Mouse (Mus musculus) MEL (cell line): ENCODE results near the gene Lsr. TPM values are rescaled to one million over a fixed set of nuclear protein-coding genes. Genes with fewer than 3 reads are reported as not detected.
"Not testable (repeated sequence)": the region's sequence is repeated elsewhere in the genome, so short reads cannot be mapped to it uniquely, and the experiment has no call there.

Source experiments
- DNase-seq: peaks from one replicate; pipeline ENCODE4 v3.0.0; 2011; ENCODE audit warnings: low read depth, low spot score
- H3K27ac ChIP-seq: 2 replicates; pipeline ENCODE4 v1.5.1; 2012; ENCODE audit warnings: low read depth, mild to moderate bottlenecking, control low read depth, low read length, moderate library complexity; ENCODE audit not compliant: control insufficient read depth
- H3K27me3 ChIP-seq, 2 experiments: fragments of 150-350 bp in 1 of 2; sonication (generic) in 1 of 2; 2 replicates each; pipeline ENCODE4 v1.6.1; 2012; ENCODE audit warnings: low read length in 2 of 2, mild to moderate bottlenecking in 2 of 2, improper control_type of control experiment in 1 of 2, moderate library complexity in 1 of 2; ENCODE audit not compliant: insufficient read depth in 2 of 2, control insufficient read depth in 1 of 2
- H3K36me3 ChIP-seq, 2 experiments: 2 replicates each; pipeline ENCODE4 v1.6.1; 2012 to 2014; ENCODE audit warnings: low read length in 2 of 2, improper control_type of control experiment in 1 of 2, inconsistent platforms in 1 of 2, mild to moderate bottlenecking in 1 of 2; ENCODE audit not compliant: insufficient read depth in 2 of 2, control insufficient read depth in 1 of 2
- H3K4me1 ChIP-seq, 2 experiments: fragments of 150-350 bp in 1 of 2; sonication (generic) in 1 of 2; 2 replicates each; pipeline ENCODE4 v1.6.1; 2012; ENCODE audit warnings: low read length in 2 of 2, improper control_type of control experiment in 1 of 2, mild to moderate bottlenecking in 1 of 2; ENCODE audit not compliant: insufficient read depth in 2 of 2, control insufficient read depth in 1 of 2
- H3K4me3 ChIP-seq, 2 experiments: fragments of 150-350 bp in 1 of 2; sonication (generic) in 1 of 2; 2 replicates each; pipeline ENCODE4 v1.5.1; 2012; ENCODE audit warnings: low read depth in 2 of 2, low read length in 2 of 2, mild to moderate bottlenecking in 2 of 2, moderate library complexity in 2 of 2, control low read depth in 1 of 2, improper control_type of control experiment in 1 of 2; ENCODE audit not compliant: control insufficient read depth in 1 of 2, insufficient read depth in 1 of 2
- H3K79me2 ChIP-seq: 2 replicates; pipeline ENCODE4 v1.6.1; 2012; ENCODE audit warnings: mild to moderate bottlenecking, low read length, moderate library complexity; ENCODE audit not compliant: control insufficient read depth, poor library complexity, insufficient read depth
- H3K9ac ChIP-seq: 2 replicates; pipeline ENCODE4 v1.6.1; 2012; ENCODE audit warnings: low read depth, mild to moderate bottlenecking, control low read depth, low read length, moderate library complexity; ENCODE audit not compliant: control insufficient read depth, poor library complexity, severe bottlenecking
- H3K9me3 ChIP-seq: fragments of 150-350 bp; sonication (generic); replicated peaks from 2 replicates; pipeline ENCODE4 v1.6.1; 2012; ENCODE audit warnings: mild to moderate bottlenecking, low read length, improper control_type of control experiment, moderate library complexity; ENCODE audit not compliant: insufficient read depth
- BHLHE40 ChIP-seq: IDR thresholded peaks from 2 replicates; pipeline ENCODE4 v1.6.1; 2012; ENCODE audit warnings: low read depth, mild to moderate bottlenecking, inconsistent platforms, low read length, improper control_type of control experiment, borderline replicate concordance
- CHD1 ChIP-seq: IDR thresholded peaks from 2 replicates; pipeline ENCODE4 v1.6.1; 2012; ENCODE audit warnings: low read depth, mild to moderate bottlenecking, inconsistent platforms, low read length, improper control_type of control experiment
- CHD2 ChIP-seq: IDR thresholded peaks from 2 replicates; pipeline ENCODE4 v1.6.1; 2011; ENCODE audit warnings: low read length, improper control_type of control experiment
- CTCF ChIP-seq, 3 experiments: IDR thresholded peaks in 2 of 3; conservative IDR thresholded peaks in 1 of 3; 2 replicates each; pipeline ENCODE4 v1.5.1; 2011 to 2012; ENCODE audit warnings: low read length in 3 of 3, low read depth in 2 of 3, mild to moderate bottlenecking in 2 of 3, improper control_type of control experiment in 1 of 3, inconsistent platforms in 1 of 3, mixed read lengths in 1 of 3, moderate library complexity in 1 of 3; ENCODE audit not compliant: control insufficient read depth in 1 of 3, insufficient read depth in 1 of 3, poor library complexity in 1 of 3, severe bottlenecking in 1 of 3
- EP300 ChIP-seq, 2 experiments: IDR thresholded peaks; 2 replicates each; pipeline ENCODE4 v1.6.1; 2011; ENCODE audit warnings: improper control_type of control experiment in 2 of 2, low read length in 2 of 2, low read depth in 1 of 2, mild to moderate bottlenecking in 1 of 2
- GABPA ChIP-seq: IDR thresholded peaks from 2 replicates; pipeline ENCODE4 v1.6.1; 2012; ENCODE audit warnings: low read depth, mild to moderate bottlenecking, inconsistent platforms, low read length, improper control_type of control experiment, moderate library complexity
- HCFC1 ChIP-seq: IDR thresholded peaks from 2 replicates; pipeline ENCODE4 v1.6.1; 2012; ENCODE audit warnings: low read depth, mild to moderate bottlenecking, inconsistent platforms, low read length, improper control_type of control experiment, moderate library complexity
- MAFK ChIP-seq: IDR thresholded peaks from 2 replicates; pipeline ENCODE4 v1.6.1; 2011; ENCODE audit warnings: low read depth, mild to moderate bottlenecking, low read length, improper control_type of control experiment, borderline replicate concordance
- MYB ChIP-seq: IDR thresholded peaks from 2 replicates; pipeline ENCODE4 v1.6.1; 2011; ENCODE audit warnings: mild to moderate bottlenecking, low read depth, low read length, improper control_type of control experiment
- NELFE ChIP-seq: IDR thresholded peaks from 2 replicates; pipeline ENCODE4 v1.6.1; 2011; ENCODE audit warnings: low read depth, low read length, improper control_type of control experiment
- NRF1 ChIP-seq: IDR thresholded peaks from 2 replicates; pipeline ENCODE4 v1.6.1; 2014; ENCODE audit warnings: low read depth, mild to moderate bottlenecking, inconsistent platforms, low read length, improper control_type of control experiment, moderate library complexity; ENCODE audit not compliant: poor library complexity, insufficient read depth, severe bottlenecking
- POLR2A ChIP-seq, 2 experiments: IDR thresholded peaks; 2 replicates each; pipeline ENCODE4 v1.6.1; 2011 to 2012; ENCODE audit warnings: low read length in 2 of 2, mild to moderate bottlenecking in 2 of 2, control low read depth in 1 of 2, improper control_type of control experiment in 1 of 2, low read depth in 1 of 2, moderate library complexity in 1 of 2; ENCODE audit not compliant: control insufficient read depth in 1 of 2, insufficient read depth in 1 of 2, poor library complexity in 1 of 2
- POLR2AphosphoS5 ChIP-seq: IDR thresholded peaks from 2 replicates; pipeline ENCODE4 v1.6.1; 2012; ENCODE audit warnings: low read depth, borderline replicate concordance, mild to moderate bottlenecking, inconsistent platforms, low read length, moderate library complexity, mixed read lengths
- RAD21 ChIP-seq: IDR thresholded peaks from 2 replicates; pipeline ENCODE4 v1.6.1; 2011; ENCODE audit warnings: mild to moderate bottlenecking, low read depth, low read length, improper control_type of control experiment
- SIN3A ChIP-seq: IDR thresholded peaks from 2 replicates; pipeline ENCODE4 v1.6.1; 2012; ENCODE audit warnings: low read length, improper control_type of control experiment, inconsistent platforms
- SMC3 ChIP-seq: IDR thresholded peaks from 2 replicates; pipeline ENCODE4 v1.6.1; 2011; ENCODE audit warnings: low read depth, low read length, improper control_type of control experiment
- TBP ChIP-seq: IDR thresholded peaks from 2 replicates; pipeline ENCODE4 v1.8.0; 2011; ENCODE audit warnings: low read depth, low read length, improper control_type of control experiment
- TCF12 ChIP-seq: IDR thresholded peaks from 2 replicates; pipeline ENCODE4 v1.6.1; 2014; ENCODE audit warnings: low read depth, mild to moderate bottlenecking, inconsistent platforms, low read length, improper control_type of control experiment, moderate library complexity
- USF2 ChIP-seq, 2 experiments: IDR thresholded peaks; 2 replicates each; pipeline ENCODE4 v1.6.1; 2011 to 2012; ENCODE audit warnings: improper control_type of control experiment in 2 of 2, low read length in 2 of 2, borderline replicate concordance in 1 of 2, inconsistent platforms in 1 of 2, low read depth in 1 of 2, mild to moderate bottlenecking in 1 of 2; ENCODE audit not compliant: insufficient read depth in 1 of 2
- ZC3H11A ChIP-seq: IDR thresholded peaks from 2 replicates; pipeline ENCODE4 v1.6.1; 2012; ENCODE audit warnings: low read depth, mild to moderate bottlenecking, inconsistent platforms, low read length, improper control_type of control experiment
- ZKSCAN1 ChIP-seq: IDR thresholded peaks from 2 replicates; pipeline ENCODE4 v1.6.1; 2012; ENCODE audit warnings: low read depth, mild to moderate bottlenecking, inconsistent platforms, low read length, improper control_type of control experiment, moderate library complexity
- polyA plus RNA-seq, 2 experiments: library from polyadenylated mRNA; stranded (reverse) in 1 of 2; unstranded in 1 of 2; fragments of >175 nt in 1 of 2; fragments of >200 nt in 1 of 2; gene quantifications; 2 replicates each; pipeline versions ENCODE4 v1.2.1 to v1.2.4; 2012; ENCODE audit warnings: low replicate concordance in 2 of 2, low read depth in 1 of 2; ENCODE audit not compliant: insufficient read length in 2 of 2, insufficient read depth in 1 of 2, missing spikeins in 1 of 2
- total RNA-seq: library from RNA; depleted of rRNA; stranded (reverse); fragments of 300-350 nt; gene quantifications from 2 replicates; pipeline ENCODE4 v1.2.3, GENCODE M21; 2012

Gene Lsr
- total and polyA plus RNA-seq, 3 experiments: 0.22 TPM; not detected in 2

- no peaks in the 10 kb centered on the region for H3K9me3 ChIP-seq
- no peak overlapping the region for H3K4me3 ChIP-seq
- no peak for TF ChIP-seq MAFK
- H3K79me2 ChIP-seq: peaks cover 15% of the 10 kb centered on the region
- no peak for DNase-seq
- no peak overlapping the region for H3K27ac ChIP-seq
- H3K27me3 ChIP-seq: no peaks in the 10 kb centered on the region
- peaks cover 0 to 7% of the 10 kb centered on the region in 2 experiments; a peak in 1 of 4 replicates for H3K4me1 ChIP-seq
- peaks cover 3 to 5% of the 10 kb centered on the region in 2 experiments; a peak in 3 of 4 replicates for H3K36me3 ChIP-seq
- no peak overlapping the region for H3K9ac ChIP-seq
These were observed 20.6 kb downstream of the Lsr start for GRCm38 (mm10) chr7:30952441-30953265.

- not testable (repeated sequence) for H3K4me3 ChIP-seq, H3K9ac ChIP-seq, H3K4me1 ChIP-seq, DNase-seq, H3K36me3 ChIP-seq, H3K27ac ChIP-seq, H3K9me3 ChIP-seq, H3K79me2 ChIP-seq, H3K27me3 ChIP-seq
These were observed 23.4 kb downstream of the Lsr start for GRCm38 (mm10) chr7:30949902-30950301.

- Histone ChIP-seq H3K4me1 (no peaks in the 10 kb centered on the region), H3K27me3 (no peaks in the 10 kb centered on the region; a peak in 1 of 4 replicates), H3K4me3 (no peak overlapping the region), H3K36me3 (peaks cover 0 to 3% of the 10 kb centered on the region in 2 experiments; a peak in 2 of 4 replicates), H3K9me3 (no peaks in the 10 kb centered on the region), H3K27ac (no peak overlapping the region), H3K79me2 (no peaks in the 10 kb centered on the region), H3K9ac (no peak overlapping the region)
- no peak for TF ChIP-seq SIN3A
- TF ChIP-seq CTCF (IDR thresholded peaks at IDR 0.05 in 2 of 3, conservative IDR thresholded peaks at IDR 0.05 in 1 of 3; ENCODE audit: control insufficient read depth in 1 of 3, insufficient read depth in 1 of 3, low read depth in 2 of 3, low read length in 3 of 3, poor library complexity in 1 of 3, severe bottlenecking in 1 of 3): no peak
- no peak for TF ChIP-seq USF2 (IDR thresholded peaks at IDR 0.05; ENCODE audit: borderline replicate concordance in 1 of 2, insufficient read depth in 1 of 2, low read depth in 1 of 2, low read length in 2 of 2)
- no peak for TF ChIP-seq POLR2A (IDR thresholded peaks at IDR 0.05; ENCODE audit: control insufficient read depth in 1 of 2, insufficient read depth in 1 of 2, low read depth in 1 of 2, low read length in 2 of 2, poor library complexity in 1 of 2)
- no peak for TF ChIP-seq CHD1
- TF ChIP-seq NELFE: no peak
- no peak for TF ChIP-seq RAD21
- no peak for TF ChIP-seq HCFC1
- no peak for TF ChIP-seq MYB
- TF ChIP-seq EP300 (IDR thresholded peaks at IDR 0.05; ENCODE audit: low read depth in 1 of 2, low read length in 2 of 2): no peak
- TF ChIP-seq POLR2AphosphoS5: no peak
- TF ChIP-seq ZKSCAN1: no peak
- no peak for TF ChIP-seq GABPA
- no peak for TF ChIP-seq ZC3H11A
- no peak for TF ChIP-seq NRF1
- TF ChIP-seq TCF12: no peak
- TF ChIP-seq TBP: no peak
- no peak for TF ChIP-seq SMC3
- no peak for TF ChIP-seq BHLHE40
- TF ChIP-seq CHD2: no peak
- DNase-seq: peak; percentile 1
These were observed 27.4 kb downstream of the Lsr start for GRCm38 (mm10) chr7:30945876-30946275.

GRCm38 (mm10) chr7:30945466-30945865, 27.8 kb downstream of the Lsr start:
- H3K9ac ChIP-seq, H3K4me3 ChIP-seq, H3K9me3 ChIP-seq, H3K27me3 ChIP-seq, H3K27ac ChIP-seq, H3K36me3 ChIP-seq, H3K79me2 ChIP-seq, H3K4me1 ChIP-seq: not testable (repeated sequence)
- DNase-seq: peak; percentile 3
